Mouse (Mus musculus) neural tube, embryonic 14.5 days (tissue): ENCODE measurements around the gene Epha6. TPM values are rescaled to one million over a fixed set of nuclear protein-coding genes. Genes with fewer than 3 reads are reported as not detected.
A peak's percentile ranks its signal among the peaks of the same experiment; 100 is the strongest.
"Not testable (repeated sequence)": the region's sequence is repeated elsewhere in the genome, so short reads cannot be mapped to it uniquely, and the experiment has no call there.

ENCODE experiments used
- ATAC-seq: fragments of 200-750 bp; cut with Nextera tagmentation; 2 replicates; pipeline ENCODE4 v1.8.0; 2017; ENCODE audit warnings: low read depth, mild to moderate bottlenecking, moderate TSS enrichment, moderate library complexity
- H3K27ac ChIP-seq: fragments of 300-500 bp; sonication (generic); 2 replicates; pipeline ENCODE4 v1.5.1; 2014; ENCODE audit warnings: low read depth, mild to moderate bottlenecking, control low read depth, low read length, moderate library complexity, mixed read lengths
- H3K27me3 ChIP-seq: fragments of 300-500 bp; sonication (generic); 2 replicates; pipeline ENCODE4 v1.6.1; 2014; ENCODE audit warnings: low read length; ENCODE audit not compliant: control insufficient read depth, insufficient read depth
- H3K36me3 ChIP-seq: fragments of 300-500 bp; sonication (generic); 2 replicates; pipeline ENCODE4 v1.6.1; 2014; ENCODE audit warnings: low read length, mixed read lengths; ENCODE audit not compliant: control insufficient read depth, insufficient read depth
- H3K4me1 ChIP-seq: fragments of 300-500 bp; sonication (generic); 2 replicates; pipeline ENCODE4 v1.6.1; 2014; ENCODE audit warnings: low read length; ENCODE audit not compliant: control insufficient read depth, insufficient read depth
- H3K4me2 ChIP-seq: fragments of 300-500 bp; sonication (generic); 2 replicates; pipeline ENCODE4 v1.6.1; 2014; ENCODE audit warnings: mild to moderate bottlenecking, low read depth, low read length, control low read depth
- H3K4me3 ChIP-seq: fragments of 300-500 bp; sonication (generic); 2 replicates; pipeline ENCODE4 v1.5.1; 2014; ENCODE audit warnings: low read depth, low read length, control low read depth, mixed read lengths
- H3K9ac ChIP-seq: fragments of 300-500 bp; sonication (generic); replicated peaks from 2 replicates; pipeline ENCODE4 v1.6.1; 2014; ENCODE audit warnings: low read depth, mild to moderate bottlenecking, control low read depth, low read length, mixed read lengths
- H3K9me3 ChIP-seq: fragments of 300-500 bp; sonication (generic); 2 replicates; pipeline ENCODE4 v1.6.1; 2016; ENCODE audit warnings: low read length; ENCODE audit not compliant: control insufficient read depth
- WGBS: fragments of 180-500 bp; shearing (Covaris S2); extraction: QIAGEN DNeasy Blood & Tissue Kit; methylation state at CpG from one replicate; pipeline ENCODE4 v1.1.7; 2014; 5-methylcytosine and 5-hydroxymethylcytosine counted together
- polyA plus RNA-seq: library from polyadenylated mRNA; unstranded; fragments of >200 nt; fragmentation: Nextera tagmentation; extraction: Ambion mirVana; gene quantifications from 2 replicates; pipeline ENCODE4 v1.2.1, GENCODE M21; 2014

The Epha6 gene
- polyA plus RNA-seq, 1 experiment from 2014 or later = 11.2 TPM

DNA sequence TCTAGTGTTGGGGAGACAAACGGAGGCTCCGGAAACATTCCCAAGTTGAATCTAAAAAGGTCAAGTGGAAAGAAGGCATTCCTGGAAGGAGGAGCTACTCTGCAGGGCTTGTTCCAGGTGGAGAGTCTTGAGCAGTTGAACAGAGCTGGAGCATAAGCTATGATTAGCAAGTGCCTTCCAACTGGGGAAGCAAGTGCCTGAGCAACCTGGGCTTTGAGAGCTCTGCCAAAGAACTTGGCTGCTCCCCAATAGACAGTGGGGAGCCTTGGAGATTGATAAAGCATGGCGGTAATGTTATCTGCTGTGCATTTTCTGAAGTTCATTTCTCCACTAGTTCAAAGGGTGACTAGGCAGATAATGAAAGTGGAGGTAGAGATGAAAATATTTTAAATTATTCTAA, 733.5 kb downstream of the Epha6 start:
- Histone ChIP-seq H3K4me1 (no peaks in the 10 kb centered on the region), H3K4me3 (no peak overlapping the region), H3K27ac (no peak overlapping the region), H3K9me3 (no peaks in the 10 kb centered on the region), H3K9ac (no peak overlapping the region), H3K4me2 (no peak overlapping the region), H3K36me3 (no peaks in the 10 kb centered on the region), H3K27me3 (no peaks in the 10 kb centered on the region)
- no peak for ATAC-seq
- 98% methylated on average over 3 of the region's 3 CpGs for WGBS

- Histone ChIP-seq H3K27ac (no peak overlapping the region), H3K36me3 (no peaks in the 10 kb centered on the region), H3K27me3 (no peaks in the 10 kb centered on the region), H3K4me1 (no peaks in the 10 kb centered on the region), H3K4me2 (no peak overlapping the region), H3K9me3 (no peaks in the 10 kb centered on the region), H3K4me3 (no peak overlapping the region), H3K9ac (no peak overlapping the region)
- 34% methylated on average over 7 of the region's 7 CpGs for WGBS
- peak; percentile 89 for ATAC-seq
Measured at GRCm38 (mm10) chr16:59854160-59854717, 751.1 kb downstream of the Epha6 start.

DNA sequence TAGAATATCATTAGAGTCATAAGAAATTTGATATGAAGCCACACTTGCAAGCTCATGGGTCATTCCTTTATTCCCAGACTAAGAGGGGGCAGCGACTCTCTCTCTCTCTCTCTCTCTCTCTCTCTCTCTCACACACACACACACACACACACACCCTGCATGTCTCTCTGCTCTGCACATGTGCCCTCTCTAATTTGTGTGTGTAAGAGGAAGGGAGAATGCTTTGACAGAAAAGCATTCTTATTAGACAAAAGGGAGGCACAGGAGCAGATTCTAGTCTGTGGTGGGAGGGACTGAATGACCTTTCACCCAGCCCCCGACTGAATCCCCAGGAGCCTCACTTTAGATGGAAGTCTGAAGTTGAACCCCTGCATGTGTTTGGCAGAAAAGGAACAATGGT, 752.6 kb downstream of the Epha6 start:
- no peak for ATAC-seq

DNA sequence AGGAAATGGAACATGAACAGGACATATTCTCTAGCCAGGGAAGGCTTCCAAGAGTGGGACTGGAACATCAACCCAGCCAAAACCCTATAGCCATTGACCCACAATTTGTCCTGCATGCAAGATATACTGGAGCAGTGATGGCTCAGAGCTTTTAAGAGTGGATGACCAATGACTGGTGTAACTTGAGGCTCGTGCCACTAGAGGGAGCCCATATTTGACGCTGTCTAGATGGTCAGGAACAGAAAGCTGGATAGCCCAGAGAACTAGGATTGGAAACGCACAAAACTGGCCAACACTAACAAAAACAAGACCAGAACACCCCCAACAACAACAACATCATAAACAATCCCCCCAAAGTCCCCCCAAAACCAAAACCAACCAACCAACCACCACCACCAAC, 758.8 kb downstream of the Epha6 start:
- Histone ChIP-seq H3K36me3 (no peaks in the 10 kb centered on the region), H3K27ac (no peak overlapping the region), H3K9me3 (no peaks in the 10 kb centered on the region), H3K4me2 (no peak overlapping the region), H3K27me3 (no peaks in the 10 kb centered on the region), H3K4me3 (no peak overlapping the region), H3K9ac (no peak overlapping the region), H3K4me1 (no peaks in the 10 kb centered on the region)
- no peak for ATAC-seq
- 21% methylated on average over 3 of the region's 3 CpGs for WGBS

More for the DNA sequence above, 752.6 kb downstream of the Epha6 start:
- Histone ChIP-seq H3K9ac (no peak overlapping the region), H3K4me2 (no peak overlapping the region), H3K36me3 (no peaks in the 10 kb centered on the region), H3K27me3 (no peaks in the 10 kb centered on the region), H3K4me3 (no peak overlapping the region), H3K9me3 (no peaks in the 10 kb centered on the region), H3K27ac (no peak overlapping the region), H3K4me1 (no peaks in the 10 kb centered on the region)
- WGBS = 36% methylated on average over 2 of the region's 2 CpGs

DNA sequence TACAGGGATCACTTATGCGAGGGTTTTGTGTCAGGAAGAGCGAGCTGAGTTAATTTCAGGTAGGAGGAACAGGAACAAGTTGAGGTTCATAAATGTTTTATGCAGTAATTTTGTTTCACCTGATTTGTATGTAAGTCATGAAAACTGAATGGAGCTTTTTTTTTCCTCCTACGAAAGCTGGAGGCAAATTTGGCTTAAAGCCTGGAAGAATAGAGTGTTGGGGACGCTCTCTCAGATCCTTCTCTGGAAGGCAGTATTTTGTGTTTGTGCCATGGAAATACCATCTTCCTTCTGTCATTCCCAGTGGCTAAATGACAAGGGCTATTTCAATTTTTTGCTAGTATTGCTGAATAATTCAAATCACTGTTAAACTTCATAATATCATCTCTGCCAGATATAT, 768.6 kb downstream of the Epha6 start:
- WGBS = 70% methylated on average over 4 of the region's 4 CpGs
- no peak overlapping the region for H3K27ac ChIP-seq
- ATAC-seq = no peak

DNA sequence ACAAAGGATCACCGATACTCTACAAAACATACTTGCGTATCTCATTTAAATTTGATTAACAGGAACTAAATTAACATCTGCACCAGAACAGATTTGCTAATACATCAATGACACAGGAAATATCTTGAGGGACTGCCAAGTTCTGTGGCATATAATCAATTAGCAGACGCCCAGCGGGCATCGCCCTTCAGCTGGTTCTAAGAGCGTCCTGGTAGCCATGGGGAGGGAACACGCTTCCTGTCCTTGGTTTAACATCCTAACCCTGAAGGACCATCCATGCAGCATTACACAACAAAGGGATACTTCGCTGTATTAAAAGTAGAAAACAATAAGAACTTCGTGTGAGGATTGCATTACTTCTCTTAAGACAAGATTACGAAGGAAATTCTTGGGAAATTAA, 769.0 kb downstream of the Epha6 start:
- Histone ChIP-seq H3K27me3 (no peaks in the 10 kb centered on the region), H3K36me3 (no peaks in the 10 kb centered on the region), H3K9ac (no peak overlapping the region), H3K27ac (no peak overlapping the region), H3K4me1 (no peaks in the 10 kb centered on the region), H3K4me3 (no peak overlapping the region), H3K4me2 (no peak overlapping the region), H3K9me3 (no peaks in the 10 kb centered on the region)
- WGBS = 69% methylated on average over 10 of the region's 10 CpGs
- peak; percentile 24; the same call in 1 of the 2 replicates for ATAC-seq

More for the DNA sequence above, 768.6 kb downstream of the Epha6 start:
- Histone ChIP-seq H3K27me3 (no peaks in the 10 kb centered on the region), H3K36me3 (no peaks in the 10 kb centered on the region), H3K9me3 (no peaks in the 10 kb centered on the region), H3K9ac (no peak overlapping the region), H3K4me1 (no peaks in the 10 kb centered on the region), H3K4me2 (no peak overlapping the region), H3K4me3 (no peak overlapping the region)

DNA sequence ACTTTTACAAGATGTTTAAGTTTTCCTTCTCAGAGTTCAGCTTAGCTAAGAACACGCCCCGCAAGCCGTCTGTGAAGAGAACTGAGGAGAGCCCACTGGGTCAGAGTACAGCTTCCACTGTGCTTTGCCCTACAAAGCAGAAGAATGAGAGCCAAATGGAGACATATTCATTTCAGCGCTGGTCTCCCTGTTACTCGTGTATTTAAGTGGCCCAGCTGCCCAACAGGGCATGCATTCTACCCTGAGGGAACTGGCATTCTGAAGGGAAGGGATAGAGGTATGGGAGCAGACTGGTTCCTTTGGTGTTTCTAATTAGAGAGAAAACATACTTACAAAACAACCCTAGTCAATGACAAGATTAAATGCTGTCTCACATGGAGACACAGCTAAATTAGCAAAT, 772.9 kb downstream of the Epha6 start:
- no peak overlapping the region for H3K9ac ChIP-seq
- no peaks in the 10 kb centered on the region for H3K27me3 ChIP-seq
- 68% methylated on average over 5 of the region's 5 CpGs for WGBS
- no peak overlapping the region for H3K4me3 ChIP-seq
- H3K27ac ChIP-seq = no peak overlapping the region
- no peak for ATAC-seq
- H3K36me3 ChIP-seq = no peaks in the 10 kb centered on the region
- H3K9me3 ChIP-seq = no peaks in the 10 kb centered on the region
- no peaks in the 10 kb centered on the region for H3K4me1 ChIP-seq
- H3K4me2 ChIP-seq = no peak overlapping the region

DNA sequence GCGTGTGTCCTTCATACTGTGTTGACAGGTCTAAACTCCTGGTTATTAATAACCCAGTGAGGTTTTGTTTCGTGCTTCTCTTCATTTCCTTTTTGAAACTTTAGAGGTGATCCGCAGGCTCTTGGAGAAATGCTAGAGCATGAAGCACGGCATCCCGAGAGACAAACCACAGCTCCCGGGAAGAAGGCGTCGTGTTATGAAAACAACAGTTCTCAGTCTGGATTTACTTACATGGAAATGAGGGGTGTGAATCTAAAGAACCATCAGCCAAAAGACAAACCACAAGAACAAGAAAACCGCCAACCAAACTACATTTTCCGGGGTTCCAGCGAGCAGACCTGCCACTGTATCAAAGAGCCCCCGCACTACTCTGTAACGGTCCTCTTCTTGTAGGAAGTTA, 775.7 kb downstream of the Epha6 start:
- Histone ChIP-seq H3K4me2 (no peak overlapping the region), H3K4me1 (no peaks in the 10 kb centered on the region), H3K9ac (no peak overlapping the region), H3K27ac (no peak overlapping the region), H3K36me3 (no peaks in the 10 kb centered on the region), H3K4me3 (no peak overlapping the region), H3K9me3 (no peaks in the 10 kb centered on the region), H3K27me3 (no peaks in the 10 kb centered on the region)
- ATAC-seq = no peak
- 86% methylated on average over 13 of the region's 13 CpGs for WGBS

DNA sequence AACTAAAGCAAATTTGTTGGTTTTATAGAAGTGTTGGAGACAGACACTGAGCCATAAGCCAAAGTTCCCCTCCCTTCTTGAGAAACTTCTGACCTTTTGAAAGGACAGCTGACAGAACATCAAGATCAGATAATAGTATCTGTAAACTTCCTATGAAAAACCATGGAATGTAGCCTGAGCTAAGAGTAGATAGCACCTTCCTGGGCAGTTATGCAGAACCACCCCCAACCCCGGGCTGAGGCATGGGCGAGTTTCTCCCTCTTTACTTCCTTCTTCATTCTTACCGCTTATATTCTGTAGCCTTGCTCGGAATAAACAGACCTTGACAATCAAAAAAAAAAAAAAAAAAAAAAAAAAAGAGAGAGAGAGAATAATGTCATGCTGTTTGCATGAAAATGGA, 805.5 kb downstream of the Epha6 start:
- not testable (repeated sequence) for H3K36me3 ChIP-seq, H3K27ac ChIP-seq, H3K4me2 ChIP-seq, H3K9ac ChIP-seq, H3K4me3 ChIP-seq, ATAC-seq, H3K27me3 ChIP-seq, H3K9me3 ChIP-seq, H3K4me1 ChIP-seq
- 84% methylated on average over 4 of the region's 4 CpGs for WGBS
